Mouse (Mus musculus) MEL (cell line): ENCODE results near the gene Tpm4. TPM values are rescaled to one million over a fixed set of nuclear protein-coding genes. Genes with fewer than 3 reads are reported as not detected.

ENCODE experiments used
- DNase-seq: peaks from one replicate; pipeline ENCODE4 v3.0.0; 2011; ENCODE audit warnings: low read depth, low spot score
- H3K27ac ChIP-seq: 2 replicates; pipeline ENCODE4 v1.5.1; 2012; ENCODE audit warnings: low read depth, mild to moderate bottlenecking, control low read depth, low read length, moderate library complexity; ENCODE audit not compliant: control insufficient read depth
- H3K27me3 ChIP-seq, 2 experiments: fragments of 150-350 bp in 1 of 2; sonication (generic) in 1 of 2; 2 replicates each; pipeline ENCODE4 v1.6.1; 2012; ENCODE audit warnings: low read length in 2 of 2, mild to moderate bottlenecking in 2 of 2, improper control_type of control experiment in 1 of 2, moderate library complexity in 1 of 2; ENCODE audit not compliant: insufficient read depth in 2 of 2, control insufficient read depth in 1 of 2
- H3K36me3 ChIP-seq, 2 experiments: 2 replicates each; pipeline ENCODE4 v1.6.1; 2012 to 2014; ENCODE audit warnings: low read length in 2 of 2, improper control_type of control experiment in 1 of 2, inconsistent platforms in 1 of 2, mild to moderate bottlenecking in 1 of 2; ENCODE audit not compliant: insufficient read depth in 2 of 2, control insufficient read depth in 1 of 2
- H3K4me1 ChIP-seq, 2 experiments: fragments of 150-350 bp in 1 of 2; sonication (generic) in 1 of 2; 2 replicates each; pipeline ENCODE4 v1.6.1; 2012; ENCODE audit warnings: low read length in 2 of 2, improper control_type of control experiment in 1 of 2, mild to moderate bottlenecking in 1 of 2; ENCODE audit not compliant: insufficient read depth in 2 of 2, control insufficient read depth in 1 of 2
- H3K4me3 ChIP-seq, 2 experiments: fragments of 150-350 bp in 1 of 2; sonication (generic) in 1 of 2; 2 replicates each; pipeline ENCODE4 v1.5.1; 2012; ENCODE audit warnings: low read depth in 2 of 2, low read length in 2 of 2, mild to moderate bottlenecking in 2 of 2, moderate library complexity in 2 of 2, control low read depth in 1 of 2, improper control_type of control experiment in 1 of 2; ENCODE audit not compliant: control insufficient read depth in 1 of 2, insufficient read depth in 1 of 2
- H3K79me2 ChIP-seq: 2 replicates; pipeline ENCODE4 v1.6.1; 2012; ENCODE audit warnings: mild to moderate bottlenecking, low read length, moderate library complexity; ENCODE audit not compliant: control insufficient read depth, poor library complexity, insufficient read depth
- H3K9ac ChIP-seq: 2 replicates; pipeline ENCODE4 v1.6.1; 2012; ENCODE audit warnings: low read depth, mild to moderate bottlenecking, control low read depth, low read length, moderate library complexity; ENCODE audit not compliant: control insufficient read depth, poor library complexity, severe bottlenecking
- H3K9me3 ChIP-seq: fragments of 150-350 bp; sonication (generic); replicated peaks from 2 replicates; pipeline ENCODE4 v1.6.1; 2012; ENCODE audit warnings: mild to moderate bottlenecking, low read length, improper control_type of control experiment, moderate library complexity; ENCODE audit not compliant: insufficient read depth
- CHD2 ChIP-seq: IDR thresholded peaks from 2 replicates; pipeline ENCODE4 v1.6.1; 2011; ENCODE audit warnings: low read length, improper control_type of control experiment
- CTCF ChIP-seq, 3 experiments: IDR thresholded peaks in 2 of 3; conservative IDR thresholded peaks in 1 of 3; 2 replicates each; pipeline ENCODE4 v1.5.1; 2011 to 2012; ENCODE audit warnings: low read length in 3 of 3, low read depth in 2 of 3, mild to moderate bottlenecking in 2 of 3, improper control_type of control experiment in 1 of 3, inconsistent platforms in 1 of 3, mixed read lengths in 1 of 3, moderate library complexity in 1 of 3; ENCODE audit not compliant: control insufficient read depth in 1 of 3, insufficient read depth in 1 of 3, poor library complexity in 1 of 3, severe bottlenecking in 1 of 3
- E2F4 ChIP-seq: IDR thresholded peaks from 2 replicates; pipeline ENCODE4 v1.6.1; 2011; ENCODE audit warnings: low read depth, low read length, improper control_type of control experiment, borderline replicate concordance
- ELF1 ChIP-seq: IDR thresholded peaks from 2 replicates; pipeline ENCODE4 v1.6.1; 2014; ENCODE audit warnings: low read depth, mild to moderate bottlenecking, inconsistent platforms, low read length, improper control_type of control experiment, moderate library complexity
- EP300 ChIP-seq, 2 experiments: IDR thresholded peaks; 2 replicates each; pipeline ENCODE4 v1.6.1; 2011; ENCODE audit warnings: improper control_type of control experiment in 2 of 2, low read length in 2 of 2, low read depth in 1 of 2, mild to moderate bottlenecking in 1 of 2
- ETS1 ChIP-seq: IDR thresholded peaks from 2 replicates; pipeline ENCODE4 v1.6.1; 2012; ENCODE audit warnings: low read depth, mild to moderate bottlenecking, inconsistent platforms, low read length, improper control_type of control experiment, moderate library complexity
- GABPA ChIP-seq: IDR thresholded peaks from 2 replicates; pipeline ENCODE4 v1.6.1; 2012; ENCODE audit warnings: low read depth, mild to moderate bottlenecking, inconsistent platforms, low read length, improper control_type of control experiment, moderate library complexity
- GATA1 ChIP-seq: IDR thresholded peaks from 2 replicates; pipeline ENCODE4 v1.6.1; 2011; ENCODE audit warnings: low read depth, low read length, improper control_type of control experiment
- JUND ChIP-seq: IDR thresholded peaks from 2 replicates; pipeline ENCODE4 v1.6.1; 2011; ENCODE audit warnings: low read depth, mild to moderate bottlenecking, improper control_type of control experiment, low read length
- MAFK ChIP-seq: IDR thresholded peaks from 2 replicates; pipeline ENCODE4 v1.6.1; 2011; ENCODE audit warnings: low read depth, mild to moderate bottlenecking, low read length, improper control_type of control experiment, borderline replicate concordance
- MAZ ChIP-seq: IDR thresholded peaks from 2 replicates; pipeline ENCODE4 v1.6.1; 2012; ENCODE audit warnings: low read depth, mild to moderate bottlenecking, inconsistent platforms, low read length, improper control_type of control experiment
- MXI1 ChIP-seq: IDR thresholded peaks from 2 replicates; pipeline ENCODE4 v1.6.1; 2011; ENCODE audit warnings: mild to moderate bottlenecking, low read depth, low read length, improper control_type of control experiment
- NELFE ChIP-seq: IDR thresholded peaks from 2 replicates; pipeline ENCODE4 v1.6.1; 2011; ENCODE audit warnings: low read depth, low read length, improper control_type of control experiment
- NRF1 ChIP-seq: IDR thresholded peaks from 2 replicates; pipeline ENCODE4 v1.6.1; 2014; ENCODE audit warnings: low read depth, mild to moderate bottlenecking, inconsistent platforms, low read length, improper control_type of control experiment, moderate library complexity; ENCODE audit not compliant: poor library complexity, insufficient read depth, severe bottlenecking
- RAD21 ChIP-seq: IDR thresholded peaks from 2 replicates; pipeline ENCODE4 v1.6.1; 2011; ENCODE audit warnings: mild to moderate bottlenecking, low read depth, low read length, improper control_type of control experiment
- SMC3 ChIP-seq: IDR thresholded peaks from 2 replicates; pipeline ENCODE4 v1.6.1; 2011; ENCODE audit warnings: low read depth, low read length, improper control_type of control experiment
- TBP ChIP-seq: IDR thresholded peaks from 2 replicates; pipeline ENCODE4 v1.8.0; 2011; ENCODE audit warnings: low read depth, low read length, improper control_type of control experiment
- USF1 ChIP-seq: IDR thresholded peaks from 2 replicates; pipeline ENCODE4 v1.6.1; 2014; ENCODE audit warnings: low read depth, mild to moderate bottlenecking, inconsistent platforms, low read length, improper control_type of control experiment, moderate library complexity
- ZC3H11A ChIP-seq: IDR thresholded peaks from 2 replicates; pipeline ENCODE4 v1.6.1; 2012; ENCODE audit warnings: low read depth, mild to moderate bottlenecking, inconsistent platforms, low read length, improper control_type of control experiment
- ZKSCAN1 ChIP-seq: IDR thresholded peaks from 2 replicates; pipeline ENCODE4 v1.6.1; 2012; ENCODE audit warnings: low read depth, mild to moderate bottlenecking, inconsistent platforms, low read length, improper control_type of control experiment, moderate library complexity
- ZMIZ1 ChIP-seq: IDR thresholded peaks from 2 replicates; pipeline ENCODE4 v1.6.1; 2012; ENCODE audit warnings: low read depth, mild to moderate bottlenecking, inconsistent platforms, low read length, improper control_type of control experiment, moderate library complexity
- ZNF384 ChIP-seq: IDR thresholded peaks from 2 replicates; pipeline ENCODE4 v1.6.1; 2012; ENCODE audit warnings: low read depth, mild to moderate bottlenecking, inconsistent platforms, low read length, improper control_type of control experiment
- polyA plus RNA-seq, 2 experiments: library from polyadenylated mRNA; stranded (reverse) in 1 of 2; unstranded in 1 of 2; fragments of >175 nt in 1 of 2; fragments of >200 nt in 1 of 2; gene quantifications; 2 replicates each; pipeline versions ENCODE4 v1.2.1 to v1.2.4; 2012; ENCODE audit warnings: low replicate concordance in 2 of 2, low read depth in 1 of 2; ENCODE audit not compliant: insufficient read length in 2 of 2, insufficient read depth in 1 of 2, missing spikeins in 1 of 2
- total RNA-seq: library from RNA; depleted of rRNA; stranded (reverse); fragments of 300-350 nt; gene quantifications from 2 replicates; pipeline ENCODE4 v1.2.3, GENCODE M21; 2012

The Tpm4 gene
- total and polyA plus RNA-seq, 3 experiments: 0.12 to 0.36 TPM; not detected in 1

GRCm38 (mm10) chr8:72132891-72133290 is 1.9 kb upstream of the Tpm4 start:
- H3K79me2 ChIP-seq: no peaks in the 10 kb centered on the region
- no peaks in the 10 kb centered on the region for H3K4me1 ChIP-seq
- H3K27ac ChIP-seq: no peak overlapping the region
- no peaks in the 10 kb centered on the region for H3K36me3 ChIP-seq
- no peak for TF ChIP-seq EP300 (IDR thresholded peaks at IDR 0.05; ENCODE audit: low read depth in 1 of 2, low read length in 2 of 2)
- TF ChIP-seq ZC3H11A: no peak
- TF ChIP-seq CHD2: no peak
- TF ChIP-seq MAZ: no peak
- no peak for TF ChIP-seq GATA1
- no peak for TF ChIP-seq E2F4
- no peak for TF ChIP-seq ZNF384
- TF ChIP-seq SMC3: no peak
- no peak for TF ChIP-seq JUND
- no peak for TF ChIP-seq CTCF (IDR thresholded peaks at IDR 0.05 in 2 of 3, conservative IDR thresholded peaks at IDR 0.05 in 1 of 3; ENCODE audit: control insufficient read depth in 1 of 3, insufficient read depth in 1 of 3, low read depth in 2 of 3, low read length in 3 of 3, poor library complexity in 1 of 3, severe bottlenecking in 1 of 3)
- TF ChIP-seq MAFK: no peak
- TF ChIP-seq ZKSCAN1: no peak
- TF ChIP-seq MXI1: no peak
- no peaks in the 10 kb centered on the region; a peak in 1 of 4 replicates for H3K27me3 ChIP-seq
- no peaks in the 10 kb centered on the region for H3K9me3 ChIP-seq
- H3K4me3 ChIP-seq: no peak overlapping the region
- H3K9ac ChIP-seq: no peak overlapping the region
- no peak for DNase-seq

GRCm38 (mm10) chr8:72133507-72133906 is 1.3 kb upstream of the Tpm4 start:
- no peak overlapping the region for H3K4me3 ChIP-seq
- no peak overlapping the region for H3K9ac ChIP-seq
- no peaks in the 10 kb centered on the region for H3K4me1 ChIP-seq
- H3K36me3 ChIP-seq: no peaks in the 10 kb centered on the region
- no peaks in the 10 kb centered on the region for H3K79me2 ChIP-seq
- H3K9me3 ChIP-seq: no peaks in the 10 kb centered on the region
- H3K27ac ChIP-seq: no peak overlapping the region
- TF ChIP-seq EP300 (IDR thresholded peaks at IDR 0.05; ENCODE audit: low read depth in 1 of 2, low read length in 2 of 2): no peak
- no peak for TF ChIP-seq ETS1
- DNase-seq: no peak
- H3K27me3 ChIP-seq: no peaks in the 10 kb centered on the region; a peak in 1 of 4 replicates

- H3K4me1 ChIP-seq: no peaks in the 10 kb centered on the region
- H3K9me3 ChIP-seq: no peaks in the 10 kb centered on the region
- TF ChIP-seq MXI1: no peak
- no peak for TF ChIP-seq NELFE
- TF ChIP-seq SMC3: no peak
- TF ChIP-seq ETS1: no peak
- no peak for TF ChIP-seq GATA1
- TF ChIP-seq EP300 (IDR thresholded peaks at IDR 0.05; ENCODE audit: low read depth in 1 of 2, low read length in 2 of 2): no peak
- no peak for TF ChIP-seq MAFK
- no peak for TF ChIP-seq ZMIZ1
- no peak for TF ChIP-seq MAZ
- no peak for TF ChIP-seq NRF1
- no peak for TF ChIP-seq CTCF (IDR thresholded peaks at IDR 0.05 in 2 of 3, conservative IDR thresholded peaks at IDR 0.05 in 1 of 3; ENCODE audit: control insufficient read depth in 1 of 3, insufficient read depth in 1 of 3, low read depth in 2 of 3, low read length in 3 of 3, poor library complexity in 1 of 3, severe bottlenecking in 1 of 3)
- no peak for TF ChIP-seq RAD21
- TF ChIP-seq GABPA: no peak
- no peak for TF ChIP-seq TBP
- no peak for TF ChIP-seq USF1
- TF ChIP-seq ELF1: no peak
- TF ChIP-seq, all 39 proteins: peak for 0
- Histone ChIP-seq H3K27ac (no peak overlapping the region), H3K36me3 (no peaks in the 10 kb centered on the region), H3K4me3 (no peak overlapping the region), H3K27me3 (no peaks in the 10 kb centered on the region; a peak in 1 of 4 replicates), H3K79me2 (no peaks in the 10 kb centered on the region), H3K9ac (no peak overlapping the region)
- DNase-seq: no peak
Observed at GRCm38 (mm10) chr8:72135446-72136301, 899 bp downstream of the Tpm4 start.
